Mouse (Mus musculus) adipocyte (in vitro differentiated cells): ENCODE measurements at regions not wholly inside any gene's neighbourhood (a gene's known extent, or its start where the extent isn't known, plus 50 kb on each side); places are given as distances from the start of the nearest gene placed in this dataset.

Experiments used
- DNase-seq: peaks from one replicate; pipeline ENCODE4 v3.0.0-alpha.2; 2016; ENCODE audit warnings: low spot score

GRCm38 (mm10) chr2:137244370-137244769, 127.9 kb upstream of the Jag1 start:
- DNase-seq, result no peak

DNA sequence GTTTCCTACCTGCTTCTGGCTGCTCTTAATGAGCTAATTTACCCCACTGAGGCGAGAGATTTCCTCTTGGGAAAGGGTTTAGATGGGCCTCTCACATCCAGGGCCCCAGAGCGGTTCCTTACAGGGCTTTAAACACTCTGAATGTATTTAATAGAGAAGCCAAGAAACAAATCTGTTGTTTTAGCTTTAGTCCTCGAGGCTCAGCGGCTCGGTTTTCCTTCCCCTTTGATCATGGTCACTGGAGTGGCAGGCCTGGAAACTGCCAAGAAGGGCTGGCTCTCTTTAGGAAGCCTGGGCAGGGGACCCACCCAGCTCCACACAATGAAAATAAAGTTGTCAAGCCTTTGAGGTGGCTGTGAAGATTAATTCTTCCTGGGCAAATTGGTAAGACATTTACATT, 127.5 kb upstream of the Jag1 start:
- DNase-seq, result no peak

- DNase-seq, result no peak
Measured at GRCm38 (mm10) chr2:137236961-137237360, 120.5 kb upstream of the Jag1 start.

- DNase-seq, result no peak
Measured at GRCm38 (mm10) chr2:137233936-137234335, 117.5 kb upstream of the Jag1 start.

DNA sequence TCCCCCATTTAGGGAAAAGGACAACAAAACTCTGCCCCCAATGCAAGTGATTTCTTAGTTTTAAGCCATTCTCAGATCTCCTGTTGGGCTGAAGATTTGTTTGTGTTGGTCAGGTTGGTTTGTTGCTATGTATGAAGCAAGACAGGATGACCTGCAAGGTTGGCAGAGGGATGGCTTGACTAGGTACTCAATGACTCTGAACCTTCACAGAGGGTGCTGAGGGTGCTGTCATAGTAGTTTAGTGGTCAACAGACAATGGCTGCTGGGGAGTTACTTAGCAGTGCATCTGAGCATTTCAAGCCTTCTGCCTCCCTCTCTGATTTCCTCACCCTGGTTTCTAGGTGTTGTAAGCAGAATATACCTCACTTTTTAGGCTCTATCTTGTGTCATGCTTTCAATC, 114.7 kb upstream of the Jag1 start:
- DNase-seq, result no peak

DNA sequence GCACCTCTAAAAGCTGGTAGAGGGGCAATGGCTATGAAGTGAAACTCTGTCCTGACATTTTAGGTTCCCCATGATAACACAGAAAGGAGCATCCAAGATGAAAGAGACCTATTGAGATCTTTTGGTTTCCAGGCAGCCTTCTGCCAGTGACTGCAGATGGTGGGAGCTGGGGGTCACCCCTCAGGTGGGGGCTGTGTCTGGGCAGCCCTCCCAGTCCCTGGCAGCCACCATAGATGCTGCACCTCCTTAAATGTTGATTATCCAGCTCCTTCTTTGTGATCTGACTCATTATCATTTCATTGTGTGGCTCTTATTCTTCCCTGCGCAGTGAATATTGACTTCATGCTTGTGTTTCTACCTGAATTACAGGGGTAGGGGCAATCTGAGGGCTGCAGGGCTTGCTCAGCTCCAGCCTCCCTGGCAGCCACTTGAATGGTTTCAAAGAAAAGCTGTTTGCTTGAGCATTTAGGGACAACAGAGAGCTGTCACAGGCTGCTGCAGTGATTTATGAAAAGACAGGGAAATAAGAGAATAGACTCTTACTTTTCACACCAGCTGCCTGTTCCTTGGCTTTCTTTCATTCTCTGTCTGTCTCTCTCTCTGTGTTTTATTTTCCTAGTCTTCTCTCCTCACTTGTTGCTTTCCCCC, 113.1 kb upstream of the Jag1 start:
- DNase-seq, result no peak

GRCm38 (mm10) chr2:137227495-137227894, 111.1 kb upstream of the Jag1 start:
- DNase-seq, result no peak

DNA sequence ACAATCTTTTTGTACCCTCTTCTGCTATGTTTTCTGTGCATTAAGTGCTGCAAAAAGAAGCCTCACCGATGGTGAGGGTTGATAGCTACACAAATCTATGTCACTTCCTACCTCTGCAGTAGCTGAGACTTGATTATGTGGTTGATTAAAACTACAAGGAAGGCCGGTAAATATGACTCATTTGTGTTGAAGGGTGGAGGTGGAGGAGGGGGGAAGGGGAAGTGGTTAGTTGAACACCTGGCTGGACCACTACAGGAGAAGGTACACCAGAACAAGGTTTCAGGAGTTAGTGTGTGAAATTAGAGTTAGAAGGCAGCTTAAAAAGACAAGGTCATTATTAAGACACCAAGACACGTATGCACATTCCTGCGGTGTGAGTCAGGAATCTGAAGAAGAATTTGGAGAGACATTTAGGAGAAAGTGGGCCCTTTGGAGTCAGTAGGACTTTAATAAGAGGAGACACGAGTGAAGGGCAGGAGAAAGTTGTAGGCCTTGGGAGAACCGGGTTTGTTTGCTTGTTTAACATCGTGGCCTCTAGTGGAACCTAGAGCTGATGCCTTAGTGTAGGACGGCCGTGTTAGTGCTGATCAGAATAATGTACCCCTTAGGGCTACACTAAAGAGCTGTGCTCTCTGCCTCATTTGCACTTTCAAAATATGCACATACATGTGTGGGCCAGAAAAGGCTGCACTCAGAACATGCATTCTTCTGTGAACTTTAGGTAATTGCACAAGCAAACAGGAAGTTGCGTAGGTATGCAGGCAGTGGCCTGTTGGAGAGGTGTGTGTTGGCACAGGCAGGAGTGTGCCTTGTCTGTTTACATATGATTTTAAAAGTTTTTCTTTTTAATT, 108.5 kb upstream of the Jag1 start:
- DNase-seq, result no peak

DNA sequence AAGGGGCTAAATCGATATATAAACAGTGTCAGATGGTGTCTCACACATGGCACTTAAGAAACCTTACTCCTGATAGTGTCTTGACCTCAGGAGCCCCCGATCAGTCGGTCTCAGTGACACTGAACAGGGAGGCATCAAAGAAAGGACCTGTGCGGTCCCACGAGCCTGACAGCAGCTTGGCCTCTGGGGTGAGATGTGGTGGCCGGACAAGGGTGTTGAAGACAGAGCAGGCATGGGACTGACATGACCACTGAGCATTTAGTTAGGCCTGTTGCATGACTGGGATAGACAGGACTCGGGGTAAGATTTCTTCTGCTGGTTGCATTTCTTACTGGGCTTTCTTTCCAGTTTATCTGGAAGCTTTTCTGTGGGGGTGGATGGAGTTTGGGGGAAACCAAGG, 99.3 kb upstream of the Jag1 start:
- no peak for DNase-seq

GRCm38 (mm10) chr2:137207846-137208245, 91.4 kb upstream of the Jag1 start:
- DNase-seq, result no peak

- DNase-seq, result peak; percentile 65
Measured at GRCm38 (mm10) chr2:137204274-137204850, 87.9 kb upstream of the Jag1 start.

DNA sequence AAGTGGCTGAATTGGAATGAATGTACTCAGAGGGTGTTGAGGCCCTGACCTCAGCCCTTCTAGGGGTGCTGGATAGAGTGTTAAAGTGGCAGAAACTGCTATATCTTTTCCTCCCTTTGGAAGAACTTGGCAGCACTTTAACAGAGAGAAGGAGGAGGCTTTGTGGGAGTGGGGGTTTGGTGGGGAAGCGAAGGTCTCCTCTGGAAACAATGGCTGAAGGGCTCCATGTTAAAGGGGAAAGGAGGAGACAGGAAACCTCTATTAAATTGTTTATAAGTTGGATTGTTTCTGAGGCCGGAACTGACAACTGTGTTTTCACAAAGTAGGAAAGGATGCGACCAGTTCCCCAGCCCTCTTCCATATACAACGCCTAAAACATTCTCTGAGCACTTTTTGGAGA, 83.7 kb upstream of the Jag1 start:
- no peak for DNase-seq

GRCm38 (mm10) chr2:137192183-137192582, 75.7 kb upstream of the Jag1 start:
- DNase-seq, result no peak

GRCm38 (mm10) chr2:137169176-137169575, 52.7 kb upstream of the Jag1 start:
- no peak for DNase-seq

DNA sequence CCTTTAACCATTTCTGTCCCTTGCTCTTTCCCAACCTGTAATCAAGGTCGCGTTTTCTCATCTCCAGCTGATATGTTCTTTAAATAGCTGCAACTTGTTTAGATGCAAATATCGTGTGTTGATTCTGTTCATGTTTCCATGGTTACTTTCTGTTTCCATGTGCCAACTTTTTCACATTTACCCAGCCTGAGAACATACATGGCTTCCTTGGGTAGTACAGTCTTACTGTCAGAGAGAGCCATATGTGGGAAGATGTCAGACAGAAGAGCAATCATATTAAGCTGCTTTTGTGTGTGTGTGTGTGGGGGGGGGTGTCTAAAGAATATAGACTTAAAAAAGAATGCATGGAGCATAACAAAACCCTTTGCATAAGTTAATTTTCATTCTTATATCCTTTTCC, 52.2 kb upstream of the Jag1 start:
- DNase-seq, result no peak
